Mouse (Mus musculus): Measurements from ENCODE around the gene 1110017D15Rik.

DNA sequence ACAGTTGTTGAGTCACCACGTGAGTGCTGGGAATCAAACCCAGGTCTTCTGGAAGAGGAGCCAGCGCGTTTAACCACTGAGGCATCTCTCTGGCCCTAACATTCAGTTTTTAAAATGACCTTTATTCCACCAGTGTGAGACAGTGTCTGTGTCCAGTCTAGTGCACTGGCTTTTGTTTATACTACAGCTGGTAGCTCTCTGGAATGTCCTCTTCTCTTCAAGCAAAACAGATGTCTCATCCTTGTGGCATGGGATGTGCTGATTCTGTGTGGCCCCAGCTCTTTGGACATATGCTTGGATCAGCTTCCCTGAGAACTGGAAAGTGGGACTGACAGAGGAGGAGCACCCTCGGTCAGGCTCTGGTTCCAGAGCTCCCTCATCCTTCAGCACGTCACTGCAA is 17.7 kb upstream of the 1110017D15Rik start:
- TF ChIP-seq CTCF (IDR thresholded peaks at IDR 0.05; ENCODE audit: extremely low read depth, insufficient read depth, insufficient read length, insufficient replicate concordance) (no peak), POLR2A (IDR thresholded peaks at IDR 0.05; ENCODE audit: low read depth, low read length) (no peak)

Data from spleen, adult 2 months (tissue).